Mouse (Mus musculus): ENCODE measurements around the gene Atf7ip. TPM values are rescaled to one million over a fixed set of nuclear protein-coding genes. Genes with fewer than 3 reads are reported as not detected.

The Atf7ip gene
- polyA plus RNA-seq, 1 experiment from 2014 or later, result 47.0 TPM

GRCm38 (mm10) chr6:136472779-136473178, 33.2 kb upstream of the Atf7ip start:
- H3K27ac ChIP-seq (replicated peaks in 1 of 2; ENCODE audit: control insufficient read depth in 1 of 2, insufficient read depth in 1 of 2, low read depth in 2 of 2, low read length in 2 of 2), result no peak overlapping the region
- peaks cover 31 to 40% of the 10 kb centered on the region in 2 experiments for H3K4me1 ChIP-seq (ENCODE audit: control insufficient read depth in 2 of 2, insufficient read depth in 2 of 2, low read length in 2 of 2)
- no peak for ATAC-seq (ENCODE audit: insufficient number of reproducible peaks, insufficient read depth, low FRiP score, low read depth)
- no peaks in the 10 kb centered on the region for H3K27me3 ChIP-seq (ENCODE audit: control insufficient read depth, insufficient read depth, low read length)
- no peaks in the 10 kb centered on the region for H3K9me3 ChIP-seq (ENCODE audit: control insufficient read depth, low read length)
- WGBS, result 72% methylated on average over 6 of the region's 6 CpGs
- no peak overlapping the region for H3K4me3 ChIP-seq (ENCODE audit: control insufficient read depth in 1 of 2, insufficient read depth in 1 of 2, low read depth in 1 of 2, low read length in 2 of 2)
- H3K9ac ChIP-seq (ENCODE audit: low read length), result no peak overlapping the region
- no peak overlapping the region for H3K4me2 ChIP-seq (ENCODE audit: low read length)
- no peaks in the 10 kb centered on the region for H3K36me3 ChIP-seq (ENCODE audit: control insufficient read depth, insufficient read depth, low read length)

- no peak overlapping the region for H3K9ac ChIP-seq (ENCODE audit: low read length)
These were observed 32.4 kb upstream of the Atf7ip start for GRCm38 (mm10) chr6:136473472-136474129.

GRCm38 (mm10) chr6:136475171-136475860, 30.7 kb upstream of the Atf7ip start:
- 59% methylated on average over 6 of the region's 6 CpGs for WGBS
- no peak for ATAC-seq (ENCODE audit: insufficient number of reproducible peaks, insufficient read depth, low FRiP score, low read depth)

More at GRCm38 (mm10) chr6:136473472-136474129, 32.4 kb upstream of the Atf7ip start:
- Histone ChIP-seq H3K27me3 (ENCODE audit: control insufficient read depth, insufficient read depth, low read length) (no peaks in the 10 kb centered on the region), H3K36me3 (ENCODE audit: control insufficient read depth, insufficient read depth, low read length) (no peaks in the 10 kb centered on the region), H3K27ac (replicated peaks in 1 of 2; ENCODE audit: control insufficient read depth in 1 of 2, insufficient read depth in 1 of 2, low read depth in 2 of 2, low read length in 2 of 2) (no peak overlapping the region), H3K4me2 (ENCODE audit: low read length) (no peak overlapping the region), H3K9me3 (ENCODE audit: control insufficient read depth, low read length) (no peaks in the 10 kb centered on the region), H3K4me3 (ENCODE audit: control insufficient read depth in 1 of 2, insufficient read depth in 1 of 2, low read depth in 1 of 2, low read length in 2 of 2) (no peak overlapping the region), H3K4me1 (ENCODE audit: control insufficient read depth in 2 of 2, insufficient read depth in 2 of 2, low read length in 2 of 2) (peaks cover 29 to 37% of the 10 kb centered on the region in 2 experiments)
- WGBS, result 24% methylated on average over 11 of the region's 11 CpGs
- ATAC-seq (ENCODE audit: insufficient number of reproducible peaks, insufficient read depth, low FRiP score, low read depth), result no peak

GRCm38 (mm10) chr6:136477878-136478277, 28.1 kb upstream of the Atf7ip start:
- no peak overlapping the region for H3K9ac ChIP-seq (ENCODE audit: low read length)
- no peak for ATAC-seq (ENCODE audit: insufficient number of reproducible peaks, insufficient read depth, low FRiP score, low read depth)

More at GRCm38 (mm10) chr6:136475171-136475860, 30.7 kb upstream of the Atf7ip start:
- H3K9me3 ChIP-seq (ENCODE audit: control insufficient read depth, low read length), result no peaks in the 10 kb centered on the region
- H3K27ac ChIP-seq (replicated peaks in 1 of 2; ENCODE audit: control insufficient read depth in 1 of 2, insufficient read depth in 1 of 2, low read depth in 2 of 2, low read length in 2 of 2), result no peak overlapping the region
- no peak overlapping the region for H3K4me2 ChIP-seq (ENCODE audit: low read length)
- H3K36me3 ChIP-seq (ENCODE audit: control insufficient read depth, insufficient read depth, low read length), result no peaks in the 10 kb centered on the region
- H3K4me1 ChIP-seq (ENCODE audit: control insufficient read depth in 2 of 2, insufficient read depth in 2 of 2, low read length in 2 of 2), result peaks cover 17 to 21% of the 10 kb centered on the region in 2 experiments
- H3K9ac ChIP-seq (ENCODE audit: low read length), result no peak overlapping the region
- no peak overlapping the region for H3K4me3 ChIP-seq (ENCODE audit: control insufficient read depth in 1 of 2, insufficient read depth in 1 of 2, low read depth in 1 of 2, low read length in 2 of 2)
- no peaks in the 10 kb centered on the region for H3K27me3 ChIP-seq (ENCODE audit: control insufficient read depth, insufficient read depth, low read length)

DNA sequence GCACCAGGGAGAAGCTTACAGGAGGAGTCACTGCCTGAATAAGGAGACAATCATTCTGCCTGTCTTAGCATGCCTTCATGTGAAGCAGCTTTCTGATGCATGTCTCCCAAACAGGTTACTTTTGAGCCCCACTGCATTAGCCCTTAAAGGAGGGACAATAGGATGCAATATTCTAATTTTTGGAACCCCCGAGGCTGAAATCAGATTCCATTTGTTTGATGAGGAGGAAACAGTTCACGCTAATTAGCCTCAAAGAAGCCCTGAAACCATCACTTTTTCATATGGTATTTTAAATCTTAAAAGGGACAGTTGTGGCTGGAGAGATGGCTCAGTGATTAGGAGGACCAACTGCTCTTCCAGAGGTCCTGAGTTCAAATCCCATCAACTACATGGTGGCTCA, 22.4 kb upstream of the Atf7ip start:
- H3K27me3 ChIP-seq (ENCODE audit: control insufficient read depth, insufficient read depth, low read length), result no peaks in the 10 kb centered on the region
- ATAC-seq (ENCODE audit: insufficient number of reproducible peaks, insufficient read depth, low FRiP score, low read depth), result no peak
- no peaks in the 10 kb centered on the region for H3K36me3 ChIP-seq (ENCODE audit: control insufficient read depth, insufficient read depth, low read length)
- 91% methylated on average over 2 of the region's 2 CpGs for WGBS
- H3K4me1 ChIP-seq (ENCODE audit: control insufficient read depth in 2 of 2, insufficient read depth in 2 of 2, low read length in 2 of 2), result no peaks in the 10 kb centered on the region; a peak in 2 of 4 replicates
- peaks cover 12% of the 10 kb centered on the region for H3K9me3 ChIP-seq (ENCODE audit: control insufficient read depth, low read length)
- no peak overlapping the region for H3K4me3 ChIP-seq (ENCODE audit: control insufficient read depth in 1 of 2, insufficient read depth in 1 of 2, low read depth in 1 of 2, low read length in 2 of 2)
- no peak overlapping the region for H3K27ac ChIP-seq (replicated peaks in 1 of 2; ENCODE audit: control insufficient read depth in 1 of 2, insufficient read depth in 1 of 2, low read depth in 2 of 2, low read length in 2 of 2)
- H3K9ac ChIP-seq (ENCODE audit: low read length), result no peak overlapping the region
- H3K4me2 ChIP-seq (ENCODE audit: low read length), result no peak overlapping the region

More at GRCm38 (mm10) chr6:136477878-136478277, 28.1 kb upstream of the Atf7ip start:
- H3K9me3 ChIP-seq (ENCODE audit: control insufficient read depth, low read length), result peaks cover 12% of the 10 kb centered on the region
- H3K4me2 ChIP-seq (ENCODE audit: low read length), result no peak overlapping the region
- 72% methylated on average over 1 of the region's 1 CpGs for WGBS
- no peaks in the 10 kb centered on the region for H3K36me3 ChIP-seq (ENCODE audit: control insufficient read depth, insufficient read depth, low read length)
- H3K27me3 ChIP-seq (ENCODE audit: control insufficient read depth, insufficient read depth, low read length), result no peaks in the 10 kb centered on the region
- no peak overlapping the region for H3K4me3 ChIP-seq (ENCODE audit: control insufficient read depth in 1 of 2, insufficient read depth in 1 of 2, low read depth in 1 of 2, low read length in 2 of 2)
- peaks cover 6% of the 10 kb centered on the region in 2 experiments; a peak in 1 of 4 replicates for H3K4me1 ChIP-seq (ENCODE audit: control insufficient read depth in 2 of 2, insufficient read depth in 2 of 2, low read length in 2 of 2)
- no peak overlapping the region for H3K27ac ChIP-seq (replicated peaks in 1 of 2; ENCODE audit: control insufficient read depth in 1 of 2, insufficient read depth in 1 of 2, low read depth in 2 of 2, low read length in 2 of 2)

- H3K27ac ChIP-seq (replicated peaks in 1 of 2; ENCODE audit: control insufficient read depth in 1 of 2, insufficient read depth in 1 of 2, low read depth in 2 of 2, low read length in 2 of 2), result no peak overlapping the region
- H3K4me1 ChIP-seq (ENCODE audit: control insufficient read depth in 2 of 2, insufficient read depth in 2 of 2, low read length in 2 of 2), result no peaks in the 10 kb centered on the region; a peak in 2 of 4 replicates
- peaks cover 12% of the 10 kb centered on the region for H3K9me3 ChIP-seq (ENCODE audit: control insufficient read depth, low read length)
- no peak overlapping the region for H3K9ac ChIP-seq (ENCODE audit: low read length)
- no peaks in the 10 kb centered on the region for H3K36me3 ChIP-seq (ENCODE audit: control insufficient read depth, insufficient read depth, low read length)
- H3K4me2 ChIP-seq (ENCODE audit: low read length), result no peak overlapping the region
- H3K27me3 ChIP-seq (ENCODE audit: control insufficient read depth, insufficient read depth, low read length), result no peaks in the 10 kb centered on the region
- no peak overlapping the region for H3K4me3 ChIP-seq (ENCODE audit: control insufficient read depth in 1 of 2, insufficient read depth in 1 of 2, low read depth in 1 of 2, low read length in 2 of 2)
- ATAC-seq (ENCODE audit: insufficient number of reproducible peaks, insufficient read depth, low FRiP score, low read depth), result no peak
- 85% methylated on average over 3 of the region's 3 CpGs for WGBS
These were observed 21.9 kb upstream of the Atf7ip start for GRCm38 (mm10) chr6:136484093-136484492.

- Histone ChIP-seq H3K27me3 (ENCODE audit: control insufficient read depth, insufficient read depth, low read length) (no peaks in the 10 kb centered on the region), H3K4me3 (ENCODE audit: control insufficient read depth in 1 of 2, insufficient read depth in 1 of 2, low read depth in 1 of 2, low read length in 2 of 2) (no peak overlapping the region), H3K9me3 (ENCODE audit: control insufficient read depth, low read length) (peaks cover 5% of the 10 kb centered on the region), H3K36me3 (ENCODE audit: control insufficient read depth, insufficient read depth, low read length) (no peaks in the 10 kb centered on the region), H3K9ac (ENCODE audit: low read length) (no peak overlapping the region), H3K4me2 (ENCODE audit: low read length) (no peak overlapping the region), H3K4me1 (ENCODE audit: control insufficient read depth in 2 of 2, insufficient read depth in 2 of 2, low read length in 2 of 2) (peaks cover 0 to 4% of the 10 kb centered on the region in 2 experiments; a peak in 3 of 4 replicates), H3K27ac (replicated peaks in 1 of 2; ENCODE audit: control insufficient read depth in 1 of 2, insufficient read depth in 1 of 2, low read depth in 2 of 2, low read length in 2 of 2) (no peak overlapping the region)
- 78% methylated on average over 4 of the region's 4 CpGs for WGBS
- no peak for ATAC-seq (ENCODE audit: insufficient number of reproducible peaks, insufficient read depth, low FRiP score, low read depth)
These were observed 19.8 kb upstream of the Atf7ip start for GRCm38 (mm10) chr6:136486166-136486565.

Measured in heart, embryonic 14.5 days (tissue).